Mouse (Mus musculus): ENCODE data around the gene Pdlim4. TPM values are rescaled to one million over a fixed set of nuclear protein-coding genes. Genes with fewer than 3 reads are reported as not detected.
"Not testable (repeated sequence)": the region's sequence is repeated elsewhere in the genome, so short reads cannot be mapped to it uniquely, and the experiment has no call there.

The Pdlim4 gene
- polyA plus RNA-seq, 1 experiment, result 2.9 TPM

DNA sequence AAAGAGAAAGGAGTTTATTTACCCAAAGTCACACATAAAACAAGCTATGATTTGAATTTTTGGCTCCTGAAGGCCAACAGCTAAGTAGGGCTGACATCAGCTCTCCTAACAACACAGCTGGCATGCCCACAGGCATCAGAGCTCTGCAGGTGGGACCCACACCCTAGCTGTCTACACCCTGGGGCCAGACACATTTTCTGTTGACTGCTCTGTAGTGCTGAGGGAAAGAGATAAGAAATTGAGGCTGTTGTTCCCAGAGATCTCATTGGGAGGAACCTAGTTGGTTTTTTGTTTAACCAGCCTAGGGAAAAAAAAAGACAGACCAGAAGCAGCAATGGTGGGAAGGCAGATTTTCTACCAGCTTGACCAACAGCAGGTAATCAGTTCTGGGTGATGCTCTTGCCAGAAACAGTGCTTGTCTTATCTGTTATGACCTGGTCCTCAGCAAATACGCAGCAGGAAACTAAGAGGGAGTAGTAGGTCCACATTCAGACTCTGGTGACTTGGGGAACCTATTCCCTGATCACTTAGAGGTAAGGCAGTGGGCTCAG, 42.2 kb downstream of the Pdlim4 start:
- Histone ChIP-seq H3K4me1 (ENCODE audit: control insufficient read depth, insufficient read depth, insufficient read length, low read length) (peaks cover 5% of the 10 kb centered on the region), H3K27ac (replicated peaks; ENCODE audit: low read depth, low read length) (no peak overlapping the region)

DNA sequence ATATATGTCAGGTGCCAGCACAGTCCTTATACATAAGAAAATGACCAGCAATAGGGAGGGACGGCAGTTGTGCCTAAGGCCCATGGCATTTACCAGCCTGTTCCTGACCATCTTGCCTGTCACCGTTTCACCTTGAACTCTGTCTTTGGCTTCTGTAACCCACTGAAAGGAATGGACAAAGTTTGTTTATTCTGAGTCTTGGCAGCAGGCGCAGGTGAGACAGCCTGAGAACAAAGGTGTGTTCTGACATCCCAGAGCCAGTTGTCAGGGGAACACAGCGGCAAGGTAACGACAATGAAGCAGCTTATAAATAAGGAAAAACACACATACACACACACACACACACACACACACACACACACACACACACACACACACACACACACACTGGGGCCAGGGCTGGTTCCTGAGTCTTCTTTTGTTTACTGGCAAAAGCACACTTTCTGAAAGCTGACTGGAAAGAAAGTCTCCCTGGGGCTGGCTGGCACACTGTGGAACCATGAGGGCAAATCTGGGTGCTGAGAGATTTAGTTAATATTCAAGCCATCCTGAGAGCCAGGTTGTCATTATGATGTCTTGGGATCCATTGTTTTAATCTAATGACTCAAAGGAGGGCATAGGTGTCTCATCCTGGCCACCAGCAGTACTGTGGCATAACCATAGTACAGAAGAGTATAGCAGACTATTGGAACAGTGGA, 47.3 kb downstream of the Pdlim4 start:
- H3K4me3 ChIP-seq (ENCODE audit: insufficient read depth, low read depth, low read length), result no peak overlapping the region
- H3K27ac ChIP-seq (replicated peaks; ENCODE audit: low read depth, low read length), result no peak overlapping the region
- H3K4me1 ChIP-seq (ENCODE audit: control insufficient read depth, insufficient read depth, insufficient read length, low read length), result no peaks in the 10 kb centered on the region

More for the DNA sequence above, 42.2 kb downstream of the Pdlim4 start:
- no peak overlapping the region for H3K4me3 ChIP-seq (ENCODE audit: insufficient read depth, low read depth, low read length)

DNA sequence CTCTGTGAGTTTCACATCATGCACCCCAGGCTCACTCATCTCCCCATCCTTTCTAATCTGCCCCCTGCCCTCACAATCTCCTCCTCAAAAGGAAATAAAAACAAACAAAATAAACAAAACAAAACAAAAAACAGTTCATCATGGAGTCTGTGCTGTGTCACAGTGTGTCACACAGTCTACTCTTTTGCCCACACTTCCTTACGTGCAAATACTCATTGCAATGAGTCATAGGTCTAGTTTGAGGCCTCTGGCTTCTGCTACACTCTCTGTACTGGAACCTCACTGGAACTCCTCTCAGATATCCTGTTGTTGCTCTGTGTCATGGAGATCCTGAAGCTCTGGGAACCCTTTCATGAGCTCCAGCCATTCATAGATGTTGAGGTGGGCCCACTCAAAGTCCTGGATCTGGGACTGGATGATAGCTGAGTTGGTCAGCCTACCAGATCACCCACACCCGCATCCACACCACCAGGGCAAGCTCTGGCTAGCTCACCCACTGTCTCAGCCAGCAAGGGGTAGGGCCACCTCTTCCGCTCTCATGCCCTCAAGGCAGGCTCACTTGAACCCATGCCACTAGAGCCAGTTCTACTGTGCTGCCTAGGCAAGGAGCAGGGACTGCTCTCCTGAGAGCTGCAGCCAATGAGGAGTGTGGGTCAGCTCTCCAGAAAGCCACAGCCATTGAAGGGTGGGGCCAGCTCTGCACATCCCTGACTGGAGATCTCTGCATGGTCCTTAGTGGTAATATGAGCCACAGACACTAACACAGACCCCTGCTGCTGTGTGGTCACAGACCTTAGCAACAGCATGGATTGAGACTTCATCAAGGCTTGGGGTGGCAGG, 49.7 kb downstream of the Pdlim4 start:
- no peak overlapping the region for H3K4me3 ChIP-seq (ENCODE audit: insufficient read depth, low read depth, low read length)
- no peaks in the 10 kb centered on the region for H3K4me1 ChIP-seq (ENCODE audit: control insufficient read depth, insufficient read depth, insufficient read length, low read length)
- no peak overlapping the region for H3K27ac ChIP-seq (replicated peaks; ENCODE audit: low read depth, low read length)

DNA sequence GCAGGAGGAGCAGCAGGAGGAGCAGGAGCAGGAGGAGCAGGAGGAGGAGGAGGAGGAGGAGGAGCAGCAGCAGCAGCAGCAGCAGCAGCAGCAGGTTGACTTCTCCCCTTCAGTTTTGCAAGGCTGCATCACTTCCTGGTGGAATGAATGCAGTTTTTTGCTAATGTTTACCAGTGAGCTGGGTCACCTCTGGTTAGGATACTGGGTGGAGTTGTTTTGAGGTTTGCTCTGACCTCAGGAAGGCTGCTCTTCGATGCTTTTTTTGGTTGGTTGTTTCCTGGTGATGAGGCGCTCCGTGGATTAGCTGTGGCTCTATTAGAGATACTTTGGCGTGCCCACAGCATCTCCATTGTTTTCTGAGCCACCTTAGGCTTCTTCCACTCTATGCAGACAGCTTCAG, 51.2 kb downstream of the Pdlim4 start:
- Histone ChIP-seq H3K4me3 (ENCODE audit: insufficient read depth, low read depth, low read length) (no peak overlapping the region), H3K27ac (replicated peaks; ENCODE audit: low read depth, low read length) (no peak overlapping the region), H3K4me1 (ENCODE audit: control insufficient read depth, insufficient read depth, insufficient read length, low read length) (no peaks in the 10 kb centered on the region)

DNA sequence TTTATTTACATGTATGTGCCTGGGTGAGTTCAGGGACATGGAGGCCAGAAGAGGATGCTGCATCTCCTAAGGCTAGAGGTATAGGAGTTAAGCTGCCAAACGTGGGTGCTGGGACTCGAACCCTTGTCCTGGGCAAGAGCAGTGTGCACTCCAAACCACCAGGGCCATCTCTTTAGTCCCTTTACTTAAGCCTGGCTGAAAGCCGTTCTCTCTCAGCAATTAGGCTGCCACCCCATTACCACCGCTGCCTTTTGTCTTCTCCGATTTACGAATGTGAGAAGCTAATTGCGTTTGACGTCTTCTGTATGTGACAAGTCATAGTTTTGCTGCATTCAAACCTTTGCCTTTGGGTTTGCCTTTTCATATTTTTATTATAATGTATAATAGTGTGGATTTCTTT, 52.8 kb downstream of the Pdlim4 start:
- Histone ChIP-seq H3K4me1 (ENCODE audit: control insufficient read depth, insufficient read depth, insufficient read length, low read length) (no peaks in the 10 kb centered on the region), H3K27ac (replicated peaks; ENCODE audit: low read depth, low read length) (no peak overlapping the region), H3K4me3 (ENCODE audit: insufficient read depth, low read depth, low read length) (no peak overlapping the region)

DNA sequence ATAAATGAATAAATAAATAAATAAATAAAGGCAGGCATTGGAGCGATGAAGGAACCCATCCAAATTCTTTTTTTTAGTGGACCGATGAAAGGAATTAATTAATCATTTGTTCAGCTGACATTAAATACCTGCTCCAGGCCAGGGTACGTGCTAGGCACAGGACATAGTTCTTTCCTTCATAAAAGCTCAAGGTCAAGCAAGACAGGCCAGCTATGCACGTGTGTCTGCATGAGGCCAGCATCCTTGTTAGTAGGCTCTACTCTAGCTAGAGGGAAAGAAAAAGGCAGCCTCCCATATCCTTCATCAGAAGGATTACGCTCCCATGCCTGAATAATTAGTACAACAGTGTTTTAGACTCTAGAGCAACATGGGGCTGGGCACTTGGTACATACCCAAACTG, 55.9 kb downstream of the Pdlim4 start:
- H3K4me1 ChIP-seq (ENCODE audit: control insufficient read depth, insufficient read depth, insufficient read length, low read length), result peaks cover 2% of the 10 kb centered on the region; the same call in 1 of the 2 replicates
- no peak overlapping the region for H3K27ac ChIP-seq (replicated peaks; ENCODE audit: low read depth, low read length)
- H3K4me3 ChIP-seq (ENCODE audit: insufficient read depth, low read depth, low read length), result no peak overlapping the region

DNA sequence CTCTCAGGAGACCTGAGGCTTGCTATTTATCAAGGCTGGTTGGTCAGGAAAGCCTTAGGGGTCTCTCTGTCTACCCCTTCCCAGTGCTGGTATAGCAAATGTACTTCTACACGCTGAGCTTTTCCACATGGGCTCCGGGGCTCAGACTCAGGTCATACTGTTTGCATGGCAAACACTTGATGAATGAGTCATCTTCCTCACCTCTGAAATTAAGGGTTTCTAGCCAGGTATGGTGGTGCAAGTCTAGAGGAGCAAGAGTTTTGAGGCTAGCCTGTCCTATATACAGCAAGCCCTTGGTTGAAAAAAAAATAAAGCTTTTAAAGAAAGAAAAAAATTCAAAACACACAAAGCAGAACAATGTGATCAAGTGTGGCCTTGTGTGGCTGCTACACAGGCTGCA, 57.6 kb downstream of the Pdlim4 start:
- Histone ChIP-seq H3K4me3 (ENCODE audit: insufficient read depth, low read depth, low read length) (no peak overlapping the region), H3K27ac (replicated peaks; ENCODE audit: low read depth, low read length) (no peak overlapping the region), H3K4me1 (ENCODE audit: control insufficient read depth, insufficient read depth, insufficient read length, low read length) (peaks cover 12% of the 10 kb centered on the region)

DNA sequence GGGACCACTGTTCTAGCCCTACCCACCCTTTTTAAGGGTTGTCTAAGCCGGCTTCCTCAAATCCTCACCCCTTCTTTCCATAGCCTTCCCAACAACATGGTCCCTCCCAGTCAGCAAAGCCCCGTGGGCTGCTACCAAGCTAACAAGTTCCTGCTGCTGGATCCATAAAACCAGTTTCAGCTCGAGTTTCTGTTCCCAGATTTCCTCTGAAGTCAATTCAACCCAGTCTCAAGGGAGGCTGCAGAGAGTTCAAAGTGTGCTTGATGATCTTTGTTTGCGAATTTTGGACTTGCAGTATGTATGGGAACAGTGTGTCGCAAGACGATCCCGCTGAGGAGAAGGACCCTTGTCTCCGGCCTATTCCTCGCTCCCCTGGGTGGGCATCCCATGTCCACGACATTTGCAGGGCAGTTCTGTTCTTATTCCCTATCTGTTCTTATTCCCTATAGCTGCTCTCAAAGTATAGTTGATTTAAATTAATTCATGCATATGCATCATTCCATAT, 60.3 kb downstream of the Pdlim4 start:
- H3K27ac ChIP-seq (replicated peaks; ENCODE audit: low read depth, low read length), result peak overlapping the region; percentile 35

DNA sequence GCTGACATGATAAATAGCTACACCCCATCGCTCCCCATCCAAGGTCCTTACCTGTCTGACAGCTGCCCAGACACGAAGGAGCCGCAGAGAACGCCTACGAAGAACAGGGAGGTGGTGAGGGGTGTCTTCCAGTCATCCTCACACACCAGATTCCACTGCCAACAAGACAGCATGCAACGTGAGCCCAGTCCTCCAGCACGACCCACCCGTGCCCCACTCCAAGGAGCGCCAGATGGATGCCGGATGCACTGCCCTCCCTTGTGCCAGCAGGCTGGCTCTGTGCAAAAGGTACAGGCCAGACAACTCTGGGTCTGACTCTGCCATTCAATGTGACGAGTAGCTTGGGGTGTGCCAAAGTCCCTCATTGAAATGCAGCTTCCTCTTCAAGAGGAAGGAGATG, 61.1 kb downstream of the Pdlim4 start:
- peak overlapping the region; percentile 63 for H3K27ac ChIP-seq (replicated peaks; ENCODE audit: low read depth, low read length)
- peaks cover 12% of the 10 kb centered on the region for H3K4me1 ChIP-seq (ENCODE audit: control insufficient read depth, insufficient read depth, insufficient read length, low read length)
- H3K4me3 ChIP-seq (ENCODE audit: insufficient read depth, low read depth, low read length), result no peak overlapping the region

More for the DNA sequence above, 60.3 kb downstream of the Pdlim4 start:
- Histone ChIP-seq H3K4me3 (ENCODE audit: insufficient read depth, low read depth, low read length) (no peak overlapping the region), H3K4me1 (ENCODE audit: control insufficient read depth, insufficient read depth, insufficient read length, low read length) (peaks cover 12% of the 10 kb centered on the region)

DNA sequence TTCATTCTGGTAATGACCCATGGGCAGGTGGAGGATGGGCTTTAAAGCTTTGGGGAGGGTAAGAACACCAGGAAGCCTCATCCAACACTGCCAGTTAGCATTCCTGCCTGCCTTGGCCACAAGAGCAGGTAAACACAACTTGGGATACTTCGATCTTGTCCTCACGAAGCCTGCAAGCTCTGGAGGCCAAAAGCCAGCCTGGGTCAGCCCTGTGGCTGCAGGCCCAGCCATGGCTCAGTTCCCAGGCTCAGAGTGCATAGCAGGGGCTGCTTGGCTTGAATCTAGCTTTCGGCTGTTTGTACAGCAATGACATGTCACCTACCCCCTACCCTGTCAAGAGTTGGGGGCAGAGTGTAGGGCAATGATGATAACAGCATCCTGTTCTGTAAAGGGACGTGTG, 61.9 kb downstream of the Pdlim4 start:
- H3K4me3 ChIP-seq (ENCODE audit: insufficient read depth, low read depth, low read length), result no peak overlapping the region
- H3K4me1 ChIP-seq (ENCODE audit: control insufficient read depth, insufficient read depth, insufficient read length, low read length), result peaks cover 12% of the 10 kb centered on the region
- 0 out of 2 replicates have a peak overlapping the region, but pooled peaks have one; percentile 19 for H3K27ac ChIP-seq (replicated peaks; ENCODE audit: low read depth, low read length)

DNA sequence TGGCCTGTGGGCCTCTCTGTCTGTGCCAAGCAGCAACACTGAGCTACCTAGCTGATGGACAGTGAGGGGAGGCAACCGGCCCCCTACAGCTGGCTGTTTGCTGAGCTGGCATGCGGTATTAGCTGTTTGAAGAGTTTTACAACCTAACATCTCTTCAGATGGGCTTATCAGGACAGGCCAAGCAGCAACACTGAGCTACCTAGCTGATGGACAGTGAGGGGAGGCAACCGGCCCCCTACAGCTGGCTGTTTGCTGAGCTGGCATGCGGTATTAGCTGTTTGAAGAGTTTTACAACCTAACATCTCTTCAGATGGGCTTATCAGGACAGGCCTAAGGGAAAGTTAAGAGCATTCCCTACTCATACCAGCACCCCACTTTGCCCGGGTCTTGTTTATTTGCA, 62.5 kb downstream of the Pdlim4 start:
- H3K4me1 ChIP-seq (ENCODE audit: control insufficient read depth, insufficient read depth, insufficient read length, low read length), result peaks cover 12% of the 10 kb centered on the region
- H3K4me3 ChIP-seq (ENCODE audit: insufficient read depth, low read depth, low read length); H3K27ac ChIP-seq (replicated peaks; ENCODE audit: low read depth, low read length): not testable (repeated sequence)

Other genes starting within 250 kb of the Pdlim4 start
- gene Gm12216, start 209.8 kb downstream of the Pdlim4 start, polyA plus RNA-seq (2012; ENCODE audit: insufficient read depth, insufficient read length, missing spikeins), result 6.5 and 7.8 TPM in 2 replicates
- 22.0 and 24.9 TPM in 2 replicates for gene Slc22a5, start 177.4 kb downstream of the Pdlim4 start, polyA plus RNA-seq (2012; ENCODE audit: insufficient read depth, insufficient read length, missing spikeins)
- gene Slc22a21, start 88.7 kb downstream of the Pdlim4 start, polyA plus RNA-seq (2012; ENCODE audit: insufficient read depth, insufficient read length, missing spikeins), result 1.4 and 1.8 TPM in 2 replicates
- gene Slc22a4, start 40.9 kb downstream of the Pdlim4 start, polyA plus RNA-seq (2012; ENCODE audit: insufficient read depth, insufficient read length, missing spikeins), result 1.8 and 3.5 TPM in 2 replicates
- 3.6 and 5.6 TPM in 2 replicates for gene P4ha2, start 31.1 kb upstream of the Pdlim4 start, polyA plus RNA-seq (2012; ENCODE audit: insufficient read depth, insufficient read length, missing spikeins)
- gene Csf2, start 180.7 kb upstream of the Pdlim4 start, polyA plus RNA-seq (2012; ENCODE audit: insufficient read depth, insufficient read length, missing spikeins), result not detected in 2 replicates
- gene Il3, start 198.3 kb upstream of the Pdlim4 start, polyA plus RNA-seq (2012; ENCODE audit: insufficient read depth, insufficient read length, missing spikeins), result not detected in 2 replicates
- gene Acsl6, start 234.8 kb upstream of the Pdlim4 start, polyA plus RNA-seq (2012; ENCODE audit: insufficient read depth, insufficient read length, missing spikeins), result not detected in 2 replicates